Mouse (Mus musculus): Measurements from ENCODE around the gene Rps6kb2.
A peak's percentile ranks its signal among the peaks of the same experiment; 100 is the strongest.

Rps6kb2 gene

DNA sequence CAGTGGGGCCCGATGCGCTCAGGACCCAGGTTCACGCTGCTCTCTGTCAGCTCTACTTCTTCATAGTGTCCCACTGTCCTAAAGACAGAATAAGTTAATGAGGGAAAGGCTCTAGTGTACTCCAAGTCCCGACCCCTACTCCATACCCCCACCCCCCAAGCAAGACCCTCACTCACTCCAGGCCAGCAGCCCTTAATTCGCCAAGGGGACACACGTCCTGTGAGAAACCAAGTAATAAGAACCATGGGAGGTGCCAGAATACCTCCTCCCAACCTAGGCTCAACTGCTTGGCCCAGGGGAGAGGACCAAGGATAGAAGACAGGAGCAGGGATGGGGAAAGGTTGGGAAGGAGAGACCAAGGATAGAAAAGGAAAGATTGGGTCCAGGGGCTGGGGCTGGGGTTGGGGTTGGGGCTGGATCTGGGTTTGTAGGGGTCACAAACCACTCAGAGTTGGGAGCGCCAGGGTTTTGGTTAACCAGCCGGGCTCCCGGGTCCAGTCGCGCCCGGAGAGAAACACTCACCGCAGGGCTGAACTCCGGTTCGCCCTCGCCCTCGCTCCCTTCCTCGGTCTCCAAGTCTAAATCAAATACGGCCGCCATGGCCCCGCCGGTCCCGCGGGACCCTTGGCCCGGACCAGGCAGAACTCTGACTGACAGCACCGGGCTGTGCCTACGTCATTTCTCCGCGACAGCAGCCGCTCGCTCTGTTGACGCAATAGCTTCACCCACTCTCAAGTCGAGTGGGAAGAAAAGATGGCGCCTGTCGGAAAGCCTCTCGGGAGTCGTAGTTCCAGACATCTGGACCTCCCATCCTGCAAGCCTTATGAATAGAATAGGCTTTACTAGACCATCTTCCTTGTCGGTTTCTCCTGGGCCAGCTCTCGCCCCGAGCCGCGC is at the start of gene Rps6kb2:
TSS of gene Rps6kb2 (minus strand) at position 709 of the 897 bp plus-strand sequence.
- peak; percentile 94 to 98 for DNase-seq (ENCODE audit: low spot score in 2 of 2)

DNA sequence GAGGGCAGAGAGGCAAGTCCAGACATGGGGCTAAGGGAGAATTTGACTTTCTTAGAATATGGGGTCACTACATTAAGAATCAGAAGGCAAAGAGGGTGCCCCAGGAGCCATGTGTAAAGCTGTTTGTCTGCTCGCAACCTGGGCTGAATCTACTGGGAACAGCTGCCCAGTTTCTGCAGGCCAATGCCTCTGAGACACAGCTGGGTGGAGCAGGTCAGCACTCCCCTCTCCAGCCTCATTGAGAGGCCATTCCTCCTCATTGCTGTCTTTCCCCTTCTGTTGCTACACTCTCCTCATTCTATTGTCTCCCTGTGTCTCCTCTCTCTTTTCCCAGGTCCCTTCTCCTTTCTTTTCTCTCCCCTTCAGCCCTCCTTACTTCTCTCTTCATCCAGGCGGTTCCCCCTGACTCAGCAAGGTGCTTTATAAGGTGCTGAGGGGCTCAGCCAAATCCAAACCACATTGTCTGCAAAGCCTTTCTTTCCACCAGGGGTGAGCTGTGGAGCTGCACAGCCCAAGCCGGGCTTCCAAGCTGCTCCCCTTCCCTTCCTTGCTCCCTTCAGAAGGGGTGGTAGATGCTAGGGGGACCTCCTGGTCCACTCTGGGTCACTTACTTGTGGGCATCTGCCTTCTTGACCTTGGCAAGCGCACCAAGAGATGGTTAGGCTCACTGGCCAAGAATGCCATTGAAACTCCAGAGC is 48.9 kb upstream of the Rps6kb2 start:
- DNase-seq (ENCODE audit: low spot score in 2 of 2): no peak

DNA sequence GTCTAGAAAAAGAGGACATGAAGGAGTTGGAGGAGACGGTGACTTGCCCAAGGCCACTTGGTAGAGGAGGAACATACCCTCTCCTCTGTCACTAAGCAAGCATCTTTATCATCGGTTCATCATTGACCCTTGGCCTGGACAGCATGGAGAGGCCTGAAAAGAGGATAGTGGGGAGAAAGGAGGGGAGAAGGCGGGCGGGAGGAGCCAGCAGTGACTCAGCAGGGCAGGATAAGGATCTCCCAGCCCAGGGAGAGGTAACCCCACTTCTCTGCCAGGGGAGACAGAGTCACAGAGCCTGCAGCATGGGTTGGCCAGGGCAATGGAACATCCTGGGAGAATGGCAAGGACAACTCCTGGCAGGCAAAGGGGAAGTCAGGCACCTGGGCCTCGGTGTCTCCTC is 45.4 kb upstream of the Rps6kb2 start:
- no peak for DNase-seq (ENCODE audit: low spot score in 2 of 2)

DNA sequence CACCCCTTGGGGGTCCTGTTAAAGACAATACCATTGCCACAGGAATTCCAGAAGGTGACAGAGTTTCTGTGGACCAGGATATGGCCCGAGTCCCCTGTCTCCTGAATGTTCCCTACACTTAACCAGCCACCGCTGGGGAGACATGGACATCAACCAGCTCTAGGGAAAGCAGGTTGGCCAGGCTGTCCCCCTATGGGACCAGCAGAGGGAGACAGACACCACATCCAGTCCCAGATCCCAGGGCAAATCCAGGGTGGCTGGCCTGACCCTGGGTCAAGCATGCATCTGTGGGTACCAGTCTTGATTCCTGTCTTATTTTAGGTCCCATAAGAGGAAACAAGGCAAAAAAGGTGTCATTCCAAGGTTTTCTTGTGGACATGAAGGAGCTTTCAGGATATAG is 43.8 kb upstream of the Rps6kb2 start:
- peak in 1 of 2 experiments; percentile 72 for DNase-seq (ENCODE audit: low spot score in 2 of 2)

DNA sequence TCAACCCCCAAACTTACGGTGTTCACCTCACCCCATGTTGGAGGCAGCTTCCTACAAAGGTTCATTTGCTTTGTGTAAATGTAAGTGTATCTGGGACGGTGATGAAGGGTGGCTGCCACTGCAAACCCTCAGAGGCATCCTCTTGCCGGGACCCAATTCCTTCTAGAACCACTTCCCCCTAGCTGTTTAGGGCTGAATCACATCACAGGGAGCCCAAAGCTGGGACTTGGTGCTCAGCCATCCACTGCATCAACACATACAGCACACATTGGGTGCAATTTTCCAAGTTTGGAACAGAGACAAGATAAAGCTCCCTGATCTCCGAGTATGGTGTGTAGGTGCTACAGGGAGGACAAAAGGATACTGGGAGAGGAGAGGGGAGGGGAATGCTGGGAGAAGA is 41.7 kb upstream of the Rps6kb2 start:
- no peak for DNase-seq (ENCODE audit: low spot score in 2 of 2)

DNA sequence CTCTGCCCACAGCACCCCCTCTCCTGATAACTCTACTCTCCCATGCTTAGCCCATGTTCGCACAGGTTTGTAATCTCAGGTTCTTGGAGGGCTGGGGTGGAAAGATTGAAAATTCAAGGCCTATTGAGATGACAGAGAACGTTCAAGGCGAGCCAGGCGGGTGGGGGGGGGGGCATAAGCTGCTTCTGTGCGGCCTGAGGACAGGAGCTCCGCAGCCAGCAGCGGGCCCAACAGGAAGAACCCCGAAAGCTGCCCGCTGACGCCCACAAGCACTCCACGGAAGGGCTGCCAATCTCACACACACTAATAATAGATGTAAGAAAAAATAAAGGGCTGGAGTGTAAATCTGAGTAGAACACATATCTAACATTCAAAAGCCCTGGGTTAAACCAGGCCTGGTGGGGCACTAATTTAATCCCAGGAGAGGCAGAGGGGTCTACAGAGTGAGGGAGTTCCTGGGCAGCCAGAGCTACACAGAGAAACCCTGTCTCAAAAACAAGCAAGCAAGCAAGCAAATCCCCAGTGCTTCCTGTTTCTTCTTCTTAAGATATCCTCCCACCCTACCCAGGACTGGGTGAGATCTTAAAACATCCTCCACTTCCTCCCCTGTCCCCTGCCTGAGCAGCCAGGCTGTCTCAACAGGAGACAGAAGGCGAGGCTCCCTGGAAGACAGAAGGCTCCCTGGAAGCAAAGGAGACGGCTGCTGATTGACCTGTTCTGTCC is 40.6 kb upstream of the Rps6kb2 start:
- DNase-seq (ENCODE audit: low spot score in 2 of 2): peak in 1 of 2 experiments; percentile 39

DNA sequence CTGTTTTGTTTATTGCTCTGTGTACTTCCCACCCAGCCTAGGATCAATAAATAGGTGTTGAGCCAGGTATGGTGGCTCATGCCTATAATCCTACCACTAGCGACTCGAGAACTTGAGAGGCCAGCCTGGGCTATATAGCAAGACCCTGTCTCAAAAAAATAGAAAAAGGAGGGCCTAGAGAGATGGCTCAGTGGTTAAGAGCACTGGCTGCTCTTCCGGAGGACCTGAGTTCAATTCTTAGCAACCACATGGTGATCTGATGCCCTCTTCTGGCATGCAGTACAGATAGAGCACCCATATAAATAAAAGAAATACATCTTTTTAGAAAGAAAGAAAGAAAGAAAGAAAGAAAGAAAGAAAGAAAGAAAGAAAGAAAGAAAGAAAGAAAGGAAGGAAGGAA is 40.0 kb upstream of the Rps6kb2 start:
- DNase-seq (ENCODE audit: low spot score in 2 of 2): no peak

DNA sequence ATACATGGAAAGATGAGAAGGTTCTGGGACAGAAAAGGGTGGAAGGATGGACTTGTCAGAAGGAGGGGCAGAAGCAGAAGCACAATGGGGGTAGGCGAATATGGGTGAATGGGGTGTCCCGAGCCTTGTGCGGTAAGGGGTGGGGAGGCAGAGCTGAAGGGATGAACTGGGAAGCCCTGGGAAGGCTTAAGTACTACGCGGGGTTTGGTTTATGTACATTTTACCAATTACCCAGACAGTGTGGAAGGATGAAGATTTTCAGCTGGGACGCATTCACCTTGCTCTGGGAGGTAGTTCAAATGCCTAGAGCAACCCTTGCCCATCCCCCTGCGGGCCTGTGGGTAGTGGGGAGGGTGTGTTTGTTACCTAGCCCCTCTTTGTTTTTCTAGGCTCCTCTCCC is 39.0 kb upstream of the Rps6kb2 start:
- DNase-seq (ENCODE audit: low spot score in 2 of 2): no peak

DNA sequence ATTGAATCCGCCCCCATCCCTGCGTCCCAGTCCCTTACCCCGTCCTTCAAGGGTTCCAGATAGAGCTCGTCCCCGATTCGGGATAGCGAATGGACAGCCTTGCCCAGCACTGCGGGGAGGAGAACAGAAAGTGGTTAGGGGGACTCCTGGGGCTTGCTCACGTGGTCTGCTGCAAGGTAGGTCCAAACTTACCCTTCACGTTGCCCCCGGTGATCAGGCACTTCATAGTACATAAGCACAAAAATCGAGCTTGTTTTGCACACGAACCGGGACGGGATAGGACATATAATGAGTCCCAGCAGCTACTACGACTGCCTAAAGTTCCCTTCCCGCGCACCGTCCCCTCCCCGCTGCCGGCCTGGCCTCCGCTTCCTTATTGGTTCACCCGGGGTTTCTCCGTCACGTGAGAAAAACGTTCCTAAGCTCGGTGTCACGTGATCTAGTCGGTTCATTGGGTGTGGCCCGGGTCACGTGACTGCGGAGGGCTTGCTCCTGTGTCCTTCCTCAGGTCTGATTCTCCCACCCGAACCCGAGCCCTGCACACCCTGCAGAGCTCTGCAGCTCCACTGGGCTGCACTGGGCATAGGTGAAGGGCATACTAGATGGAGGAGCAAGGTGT is 38.2 kb upstream of the Rps6kb2 start, which contains the start of gene Rad9a:
TSS of gene Rad9a (minus strand) at position 372 of the 619 bp plus-strand sequence.
- DNase-seq (ENCODE audit: low spot score in 2 of 2): peak; percentile 92 to 97

DNA sequence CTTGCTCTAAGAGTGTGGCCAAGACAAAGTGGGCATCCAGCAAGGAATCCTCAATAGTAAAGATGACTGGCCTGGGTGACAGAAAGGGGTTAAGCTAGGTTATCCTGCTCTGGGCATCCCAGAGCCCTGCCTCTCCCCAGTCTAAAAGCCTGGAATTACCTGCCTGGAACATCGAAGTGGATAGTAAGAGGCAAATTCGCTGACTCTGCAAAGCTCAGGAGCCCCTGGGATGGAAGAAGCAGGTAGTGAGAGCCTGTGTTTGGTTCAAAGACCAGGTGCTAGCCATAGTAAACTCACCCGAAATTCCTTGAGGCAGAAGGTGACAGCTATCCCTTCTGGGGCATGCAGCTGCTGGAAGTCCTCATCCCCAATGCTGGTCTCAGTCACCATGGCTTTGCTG is 34.0 kb upstream of the Rps6kb2 start:
- DNase-seq (ENCODE audit: low spot score in 2 of 2): no peak

DNA sequence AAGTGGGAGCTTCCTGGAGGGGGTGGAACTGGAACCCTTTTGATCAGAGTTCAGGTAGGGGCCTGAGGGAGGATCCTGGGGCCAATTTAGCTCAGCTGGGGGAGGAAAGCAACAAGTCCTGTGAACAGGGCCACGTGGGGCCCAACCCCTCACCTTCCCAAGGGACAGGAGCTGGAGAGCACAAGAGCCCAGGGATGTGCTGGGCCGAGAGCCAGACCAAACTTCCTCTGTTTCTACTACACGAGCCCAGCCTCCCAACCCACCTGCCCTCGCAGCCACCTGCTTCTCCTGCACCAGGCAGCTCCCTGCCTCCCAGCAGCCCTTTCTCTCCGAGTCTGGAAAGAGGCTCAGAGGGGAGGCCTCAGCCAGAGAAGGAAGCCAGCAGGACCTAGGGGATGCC is 33.4 kb upstream of the Rps6kb2 start:
- no peak for DNase-seq (ENCODE audit: low spot score in 2 of 2)

DNA sequence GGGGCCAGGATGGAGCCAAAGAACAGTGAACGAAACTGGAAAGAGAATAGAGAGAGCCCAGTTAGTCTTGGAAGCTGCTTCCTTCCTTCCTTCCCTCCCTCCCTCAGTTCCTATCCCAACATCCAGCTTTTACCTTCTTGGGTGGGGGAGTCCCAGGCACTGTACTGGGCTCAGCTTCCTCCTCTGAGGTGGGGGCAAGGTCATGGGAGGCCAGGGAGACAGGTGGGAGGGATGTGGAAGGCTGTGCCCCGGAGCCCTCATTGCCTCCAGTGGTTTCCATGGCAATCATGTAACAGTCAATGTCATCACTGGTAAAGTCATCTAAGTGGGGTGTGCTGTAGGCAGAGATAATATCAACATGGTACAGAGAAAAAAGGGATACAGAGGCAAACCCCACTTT is 32.9 kb upstream of the Rps6kb2 start:
- DNase-seq (ENCODE audit: low spot score in 2 of 2): no peak

DNA sequence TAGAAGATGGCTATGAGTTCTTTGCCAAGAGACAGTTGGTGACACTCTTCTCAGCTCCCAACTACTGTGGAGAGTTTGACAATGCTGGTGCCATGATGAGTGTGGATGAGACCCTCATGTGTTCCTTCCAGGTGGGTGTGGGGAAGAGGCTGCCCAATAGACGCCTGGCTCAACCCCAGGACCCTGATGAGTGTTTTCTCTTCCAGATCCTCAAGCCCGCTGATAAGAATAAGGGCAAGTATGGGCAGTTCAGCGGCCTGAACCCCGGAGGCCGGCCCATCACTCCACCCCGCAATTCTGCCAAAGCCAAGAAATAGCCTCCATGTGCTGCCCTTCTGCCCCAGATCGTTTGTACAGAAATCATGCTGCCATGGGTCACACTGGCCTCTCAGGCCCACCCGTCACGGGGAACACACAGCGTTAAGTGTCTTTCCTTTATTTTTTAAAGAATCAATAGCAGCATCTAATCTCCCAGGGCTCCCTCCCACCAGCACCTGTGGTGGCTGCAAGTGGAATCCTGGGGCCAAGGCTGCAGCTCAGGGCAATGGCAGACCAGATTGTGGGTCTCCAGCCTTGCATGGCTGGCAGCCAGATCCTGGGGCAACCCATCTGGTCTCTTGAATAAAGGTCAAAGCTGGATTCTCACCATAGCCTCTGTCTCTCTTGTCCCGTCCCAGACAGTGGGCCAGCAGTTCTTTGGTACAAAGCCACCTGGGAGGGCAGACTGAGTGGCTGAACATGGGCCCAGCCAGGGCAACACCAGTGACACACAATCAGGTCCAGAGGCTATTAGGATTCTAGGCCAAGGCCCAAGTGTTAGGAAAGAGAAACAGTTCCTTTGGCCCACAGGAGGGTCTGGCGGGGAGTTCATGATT is 31.9 kb upstream of the Rps6kb2 start:
- DNase-seq (ENCODE audit: low spot score in 2 of 2): no peak

DNA sequence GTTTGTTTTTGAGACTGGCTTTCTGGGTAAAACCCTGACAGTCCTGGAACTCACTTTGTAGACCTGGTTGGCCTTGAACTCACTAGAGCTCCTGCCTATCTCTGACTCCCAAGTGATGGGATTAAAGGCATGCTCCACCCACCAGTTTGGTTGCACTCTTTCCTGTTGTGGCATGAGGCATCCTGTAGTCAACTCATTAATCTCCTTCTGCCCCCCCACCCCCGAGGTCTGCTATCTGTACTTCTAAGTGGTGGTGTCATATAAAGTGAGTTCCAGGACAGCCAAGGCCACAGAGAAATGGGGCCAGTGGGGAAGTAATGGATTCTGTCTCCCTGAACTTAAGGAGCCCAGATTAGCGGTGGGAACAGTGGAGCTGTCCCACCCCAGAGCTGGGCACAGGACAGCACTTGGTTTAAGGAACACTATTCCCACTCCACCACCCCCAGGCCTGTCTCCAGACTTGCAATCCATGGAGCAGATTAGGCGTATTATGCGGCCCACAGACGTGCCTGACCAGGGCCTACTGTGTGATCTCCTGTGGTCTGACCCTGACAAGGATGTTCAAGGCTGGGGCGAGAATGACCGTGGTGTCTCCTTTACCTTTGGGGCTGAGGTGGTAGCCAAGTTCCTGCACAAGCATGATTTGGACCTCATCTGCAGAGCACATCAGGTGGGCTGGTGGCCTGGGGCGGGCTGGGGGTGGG is 31.0 kb upstream of the Rps6kb2 start:
- DNase-seq (ENCODE audit: low spot score in 2 of 2): no peak

DNA sequence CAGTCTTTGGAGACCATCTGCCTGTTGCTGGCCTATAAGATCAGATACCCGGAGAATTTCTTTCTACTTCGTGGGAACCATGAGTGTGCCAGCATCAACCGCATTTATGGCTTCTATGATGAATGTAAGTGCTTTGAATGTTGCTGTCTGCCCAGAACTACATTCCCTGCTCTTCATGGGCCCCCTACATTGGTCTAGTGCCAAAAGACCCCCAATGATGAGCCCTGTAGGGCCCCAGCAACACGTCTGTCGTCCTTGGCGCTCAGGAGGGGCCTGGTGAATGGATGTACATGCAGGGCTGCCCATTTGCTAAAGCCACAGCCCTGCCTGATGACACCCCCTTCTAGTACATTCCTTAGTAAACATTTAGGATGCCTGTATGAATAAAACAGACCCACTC is 30.0 kb upstream of the Rps6kb2 start:
- DNase-seq (ENCODE audit: low spot score in 2 of 2): no peak

DNA sequence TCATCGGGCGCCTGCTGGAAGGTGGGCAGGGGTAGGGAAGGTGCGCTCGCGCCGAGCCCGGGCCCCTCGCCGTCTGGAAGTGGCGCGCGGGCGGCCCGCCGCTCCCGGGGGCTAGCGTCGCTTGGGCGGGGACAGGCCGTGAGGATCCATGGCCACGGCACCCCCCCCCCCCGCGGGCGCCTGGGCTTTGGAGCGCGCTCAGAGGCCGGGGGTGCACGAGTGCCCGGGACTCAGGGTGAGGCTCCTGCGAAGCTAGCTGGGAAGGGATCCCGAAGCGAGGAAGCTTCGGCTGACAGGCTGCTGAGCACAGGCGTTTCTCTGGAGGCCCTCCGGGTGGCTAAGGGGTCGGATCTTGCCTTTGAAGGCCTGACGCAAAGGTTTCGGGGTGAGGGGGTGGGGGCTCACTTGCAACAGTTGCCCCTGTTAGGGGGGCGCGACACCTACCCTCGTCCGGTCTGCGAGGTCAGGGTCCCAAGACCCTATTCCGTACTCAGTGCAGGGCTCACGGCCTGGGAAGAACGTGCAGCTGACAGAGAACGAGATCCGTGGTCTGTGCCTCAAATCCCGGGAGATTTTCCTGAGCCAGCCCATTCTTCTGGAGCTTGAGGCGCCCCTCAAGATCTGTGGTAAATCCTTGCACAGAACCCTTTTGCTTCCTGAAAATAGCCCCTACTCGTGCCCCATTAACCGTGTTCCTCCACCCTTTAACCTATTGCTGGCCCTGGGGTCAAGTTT is 29.3 kb upstream of the Rps6kb2 start:
- DNase-seq (ENCODE audit: low spot score in 2 of 2): no peak

DNA sequence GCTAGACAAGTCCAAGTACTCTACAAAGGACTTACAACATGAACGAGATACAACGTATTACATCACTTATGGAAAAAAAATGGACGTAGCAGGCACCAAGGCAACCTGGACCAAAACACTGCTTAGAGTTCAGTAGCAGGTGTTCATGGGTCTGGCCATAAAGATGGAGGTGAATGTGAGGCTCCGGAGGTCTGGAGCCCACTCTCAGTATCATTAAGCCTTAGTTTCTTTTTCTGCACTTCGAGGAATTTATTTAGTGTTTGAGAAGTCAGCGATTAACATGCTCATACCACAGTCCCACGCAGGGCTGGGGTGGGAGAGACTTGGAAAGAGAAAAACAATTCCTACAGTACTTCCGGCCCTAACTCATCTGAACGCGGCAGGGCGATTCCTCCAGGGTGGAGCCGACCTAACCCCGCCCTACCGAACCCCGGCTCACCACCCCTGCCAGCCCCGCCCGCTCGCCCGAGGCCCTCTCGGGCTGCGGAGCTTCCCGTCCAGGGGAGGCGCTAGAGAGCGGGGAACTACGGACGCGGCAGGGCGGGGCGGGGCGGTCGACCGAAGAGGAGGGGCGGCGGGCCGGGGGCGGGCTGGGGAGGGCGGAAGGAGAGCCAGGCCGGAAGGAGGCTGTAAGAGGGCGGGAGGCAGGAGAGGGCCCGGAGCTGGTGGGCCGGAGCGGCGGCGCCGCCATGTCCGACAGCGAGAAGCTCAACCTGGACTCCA is 28.5 kb upstream of the Rps6kb2 start, which contains the start of gene Ppp1ca:
TSS of gene Ppp1ca (plus strand) at position 538 of the 723 bp plus-strand sequence.
- DNase-seq (ENCODE audit: low spot score in 2 of 2): peak in 1 of 2 experiments; percentile 91

DNA sequence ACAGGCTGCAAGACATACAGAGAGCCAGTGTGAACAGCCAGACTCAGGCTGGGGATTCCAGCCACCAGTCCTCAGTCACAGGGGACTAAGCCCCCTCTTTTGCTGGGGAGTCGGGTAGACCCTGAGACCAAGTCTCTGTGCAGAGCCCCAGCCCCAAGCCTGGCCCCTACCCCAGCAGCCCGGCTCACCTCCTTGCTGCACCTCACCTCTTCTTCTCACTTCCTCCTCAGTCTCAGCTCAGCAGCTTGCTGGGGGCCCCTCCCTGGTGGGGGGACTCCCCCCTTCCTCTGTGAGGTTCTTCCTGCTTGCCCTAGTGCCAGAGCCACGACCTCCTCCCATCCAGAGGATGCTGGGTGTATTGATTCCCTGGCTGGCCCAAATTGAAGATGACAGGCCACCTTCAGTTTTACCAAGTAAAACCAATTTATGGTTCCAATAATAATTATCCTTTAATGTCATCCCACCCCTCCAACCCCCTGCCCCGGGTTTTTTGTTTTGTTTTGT is 27.7 kb upstream of the Rps6kb2 start, which contains the start of gene Tbc1d10c:
TSS of gene Tbc1d10c (minus strand) at position 454 of the 504 bp plus-strand sequence.
- no peak for DNase-seq (ENCODE audit: low spot score in 2 of 2)
